Mouse (Mus musculus) CH12.LX (cell line): ENCODE measurements around the gene Lurap1l. TPM values are rescaled to one million over a fixed set of nuclear protein-coding genes. Genes with fewer than 3 reads are reported as not detected.

Source experiments
- DNase-seq: peaks from one replicate; pipeline ENCODE4 v3.0.0-alpha.2; 2013; ENCODE audit errors: extremely low read depth
- H3K27ac ChIP-seq: 2 replicates; pipeline ENCODE4 v1.5.1; 2012; ENCODE audit warnings: low read depth, mild to moderate bottlenecking, control low read depth, moderate library complexity; ENCODE audit not compliant: insufficient read depth
- H3K27me3 ChIP-seq: replicated peaks from 2 replicates; pipeline ENCODE3; 2012; ENCODE audit warnings: inconsistent platforms
- H3K36me3 ChIP-seq, 2 experiments: replicated peaks in 1 of 2; 2 replicates each; pipeline versions ENCODE3 to v1.6.1; 2012; ENCODE audit warnings: inconsistent platforms in 1 of 2, low read length in 1 of 2, mild to moderate bottlenecking in 1 of 2, mixed read lengths in 1 of 2, moderate library complexity in 1 of 2; ENCODE audit not compliant: control insufficient read depth in 1 of 2, insufficient read depth in 1 of 2
- H3K4me1 ChIP-seq, 2 experiments: 2 replicates each; pipeline ENCODE4 v1.6.1; 2012; ENCODE audit warnings: inconsistent platforms in 1 of 2, moderate library complexity in 1 of 2; ENCODE audit not compliant: insufficient read depth in 2 of 2, control insufficient read depth in 1 of 2
- H3K4me2 ChIP-seq: 2 replicates; pipeline ENCODE4 v1.6.1; 2012; ENCODE audit warnings: low read depth, mild to moderate bottlenecking, control low read depth; ENCODE audit not compliant: poor library complexity, insufficient read depth, severe bottlenecking
- H3K4me3 ChIP-seq, 3 experiments: fragments of 150-350 bp in 1 of 3; sonication (generic) in 1 of 3; replicated peaks in 1 of 3; 2 replicates each; pipeline versions ENCODE3 to v1.5.1; 2011 to 2012; ENCODE audit warnings: low read depth in 2 of 3, low read length in 2 of 3, mild to moderate bottlenecking in 2 of 3, moderate library complexity in 2 of 3, control low read depth in 1 of 3, improper control_type of control experiment in 1 of 3, inconsistent platforms in 1 of 3, mixed read lengths in 1 of 3; ENCODE audit not compliant: poor library complexity in 1 of 3
- H3K79me2 ChIP-seq: replicated peaks from 2 replicates; pipeline ENCODE4 v1.6.1; 2012; ENCODE audit warnings: mild to moderate bottlenecking, moderate library complexity; ENCODE audit not compliant: control insufficient read depth, poor library complexity, insufficient read depth, severe bottlenecking; ENCODE audit errors: extremely low read depth
- H3K9ac ChIP-seq: 2 replicates; pipeline ENCODE4 v1.6.1; 2012; ENCODE audit warnings: low read depth, mild to moderate bottlenecking, control low read depth, moderate library complexity; ENCODE audit not compliant: insufficient read depth
- H3K9me3 ChIP-seq: replicated peaks from 2 replicates; pipeline ENCODE3; 2012; ENCODE audit warnings: low read length, inconsistent platforms, mixed read lengths
- BHLHE40 ChIP-seq: IDR thresholded peaks from 2 replicates; pipeline ENCODE4 v1.6.1; 2011; ENCODE audit warnings: mild to moderate bottlenecking, low read depth, low read length, improper control_type of control experiment
- CHD2 ChIP-seq: IDR thresholded peaks from 2 replicates; pipeline ENCODE4 v1.6.1; 2011; ENCODE audit warnings: low read length, improper control_type of control experiment
- EP300 ChIP-seq: IDR thresholded peaks from 2 replicates; pipeline ENCODE4 v1.6.1; 2011; ENCODE audit warnings: low read length, improper control_type of control experiment
- GABPA ChIP-seq: IDR thresholded peaks from 2 replicates; pipeline ENCODE4 v1.6.1; 2012; ENCODE audit warnings: low read depth, low read length, improper control_type of control experiment, inconsistent platforms; ENCODE audit not compliant: insufficient replicate concordance
- IRF4 ChIP-seq: IDR thresholded peaks from 2 replicates; pipeline ENCODE4 v1.6.1; 2014; ENCODE audit warnings: low read depth, mild to moderate bottlenecking, inconsistent platforms, low read length, improper control_type of control experiment
- MEF2A ChIP-seq: IDR thresholded peaks from 2 replicates; pipeline ENCODE4 v1.6.1; 2014; ENCODE audit warnings: low read depth, mild to moderate bottlenecking, inconsistent platforms, low read length, improper control_type of control experiment, borderline replicate concordance
- MYC ChIP-seq: IDR thresholded peaks from 2 replicates; pipeline ENCODE4 v1.6.1; 2011; ENCODE audit warnings: low read depth, mild to moderate bottlenecking, improper control_type of control experiment, low read length
- NELFE ChIP-seq: IDR thresholded peaks from 2 replicates; pipeline ENCODE4 v1.6.1; 2011; ENCODE audit warnings: low read depth, low read length, improper control_type of control experiment
- PAX5 ChIP-seq: IDR thresholded peaks from 2 replicates; pipeline ENCODE4 v1.6.1; 2012; ENCODE audit warnings: low read length, inconsistent platforms, mixed read lengths
- POLR2A ChIP-seq: IDR thresholded peaks from 2 replicates; pipeline ENCODE4 v1.6.1; 2011; ENCODE audit warnings: low read depth, mild to moderate bottlenecking, improper control_type of control experiment, low read length
- SIN3A ChIP-seq: IDR thresholded peaks from 2 replicates; pipeline ENCODE4 v1.6.1; 2012; ENCODE audit warnings: low read length, improper control_type of control experiment, inconsistent platforms
- SMC3 ChIP-seq: IDR thresholded peaks from 2 replicates; pipeline ENCODE4 v1.6.1; 2011; ENCODE audit warnings: low read depth, low read length, improper control_type of control experiment
- ZNF384 ChIP-seq: IDR thresholded peaks from 2 replicates; pipeline ENCODE4 v1.6.1; 2012; ENCODE audit warnings: low read depth, low read length, improper control_type of control experiment, inconsistent platforms
- dilution Hi-C: fragments of 300-500 bp; cut with MboI; formaldehyde crosslinking; loops from 2 replicates; pipeline ENCODE4 v1.14.3; 2020; ENCODE audit warnings: low sequenced_read_pairs; ENCODE audit not compliant: extremely low pct_unique_long_range_greater_than_20kb, extremely low pct_ligation_motif_present
- in situ Hi-C: fragments of 300-500 bp; cut with MboI; formaldehyde crosslinking; loops from 3 replicates; pipeline ENCODE4 v1.14.3; 2019; ENCODE audit warnings: low sequenced_read_pairs, low pct_ligation_motif_present, low pct_unique_long_range_greater_than_20kb, mixed read lengths
- polyA plus RNA-seq: library from polyadenylated mRNA; unstranded; fragments of >175 nt; gene quantifications from 2 replicates; pipeline ENCODE4 v1.2.1, GENCODE M21; 2012; ENCODE audit warnings: low read depth; ENCODE audit not compliant: insufficient read length
- total RNA-seq, 2 experiments: library from RNA; depleted of rRNA; stranded (reverse); fragments of 300-350 nt in 1 of 2; fragments of >200 nt in 1 of 2; gene quantifications; 2 replicates each; pipeline ENCODE4 v1.2.3; 2012 to 2014

The Lurap1l gene
- total and polyA plus RNA-seq, 3 experiments: not detected

- dilution Hi-C loops: no loop called here
- Histone ChIP-seq H3K4me1 (no peaks in the 10 kb centered on the region), H3K79me2 (no peaks in the 10 kb centered on the region), H3K9ac (no peak overlapping the region), H3K4me2 (no peak overlapping the region), H3K4me3 (no peak overlapping the region), H3K36me3 (no peaks in the 10 kb centered on the region), H3K9me3 (peaks cover 39% of the 10 kb centered on the region), H3K27me3 (no peaks in the 10 kb centered on the region), H3K27ac (no peak overlapping the region)
- in situ Hi-C loops: no loop called here
- no peak for TF ChIP-seq CHD2
- TF ChIP-seq SIN3A: no peak
- no peak for TF ChIP-seq MEF2A
- no peak for TF ChIP-seq BHLHE40
- TF ChIP-seq GABPA: no peak
- TF ChIP-seq IRF4: no peak
- TF ChIP-seq PAX5: no peak
- no peak for TF ChIP-seq POLR2A
- no peak for TF ChIP-seq MYC
- TF ChIP-seq EP300: no peak
- no peak for TF ChIP-seq SMC3
- no peak for TF ChIP-seq NELFE
- no peak for DNase-seq
Observed at GRCm38 (mm10) chr4:80918526-80919129, 8.2 kb downstream of the Lurap1l start.

DNA sequence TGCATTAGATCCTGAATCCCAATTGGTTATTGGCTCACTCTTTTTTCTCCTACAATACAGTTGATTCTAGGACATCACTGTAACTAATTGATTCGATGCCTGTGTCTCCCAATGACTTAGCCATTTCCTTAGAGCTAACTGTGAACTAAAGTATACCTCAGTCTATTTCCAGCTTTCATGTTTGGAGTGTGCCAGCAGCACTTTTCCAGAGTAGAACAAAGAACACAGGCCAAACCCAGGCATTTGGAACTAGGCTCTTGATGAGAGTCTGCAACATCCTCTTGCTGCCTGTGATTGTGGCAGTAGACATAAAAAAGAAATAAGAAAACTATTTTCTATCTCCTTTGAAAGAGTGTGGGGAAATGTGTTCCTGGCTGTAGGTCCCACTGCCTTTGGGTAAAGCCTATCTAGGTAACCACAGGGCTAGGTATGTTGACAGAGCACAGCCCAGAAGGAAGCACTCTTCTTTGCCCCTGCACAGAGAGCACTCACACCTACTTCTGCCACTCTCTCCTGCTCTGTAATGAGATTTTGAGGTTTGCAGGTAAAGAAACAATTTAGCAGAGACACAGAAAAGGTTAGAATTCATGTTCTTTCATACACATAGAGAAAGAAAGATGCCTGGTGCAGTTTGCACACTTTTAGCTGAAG lies 8.9 kb downstream of the Lurap1l start:
- no peak overlapping the region for H3K27ac ChIP-seq
- no peak overlapping the region for H3K4me2 ChIP-seq
- H3K9ac ChIP-seq: no peak overlapping the region
- no peaks in the 10 kb centered on the region for H3K36me3 ChIP-seq
- TF ChIP-seq ZNF384 (no peak), POLR2A (no peak), NELFE (no peak)
- H3K4me3 ChIP-seq: no peak overlapping the region
- H3K79me2 ChIP-seq: no peaks in the 10 kb centered on the region
- DNase-seq: no peak
- no peaks in the 10 kb centered on the region for H3K27me3 ChIP-seq
- H3K4me1 ChIP-seq: no peaks in the 10 kb centered on the region
- dilution Hi-C loops: no loop called here
- in situ Hi-C loops: no loop called here
- peaks cover 35% of the 10 kb centered on the region for H3K9me3 ChIP-seq
